Mouse (Mus musculus): Measurements from ENCODE around the gene Sh2d1b1. TPM values are rescaled to one million over a fixed set of nuclear protein-coding genes. Genes with fewer than 3 reads are reported as not detected.
A peak's percentile ranks its signal among the peaks of the same experiment; 100 is the strongest.

Gene Sh2d1b1
- total RNA-seq, 2 experiments from 2014 or later, result not detected

GRCm38 (mm10) chr1:170331926-170332325 lies 54.8 kb downstream of the Sh2d1b1 start:
- no peak overlapping the region for H3K4me3 ChIP-seq
- peak overlapping the region; percentile 56; the same call in 1 of the 2 replicates for H3K27ac ChIP-seq
- intact Hi-C loops (cut with DNase I), result no loop called here
- TF ChIP-seq CTCF (IDR thresholded peaks at IDR 0.05), result no peak
- no peak for DNase-seq (ENCODE audit: extremely low spot score in 1 of 2, low spot score in 2 of 2)

GRCm38 (mm10) chr1:170332775-170333174 lies 55.7 kb downstream of the Sh2d1b1 start:
- H3K4me3 ChIP-seq, result no peak overlapping the region
- TF ChIP-seq CTCF (IDR thresholded peaks at IDR 0.05), result peak; percentile 10
- peak overlapping the region; percentile 56; the same call in 1 of the 2 replicates for H3K27ac ChIP-seq
- intact Hi-C loops (cut with DNase I), result no loop called here
- no peak for DNase-seq (ENCODE audit: extremely low spot score in 1 of 2, low spot score in 2 of 2)

Other genes starting within 250 kb of the Sh2d1b1 start
- 1 to 10 TPM; 5.7 to 7.2 TPM for gene Ddr2, start 166.6 kb upstream of the Sh2d1b1 start, total RNA-seq (2021)
- gene Uap1, start 102.4 kb upstream of the Sh2d1b1 start, total RNA-seq (2021), result 10 to 100 TPM; 55.7 to 60.9 TPM
- 100 to 1,000 TPM; 140 to 141 TPM for gene Uhmk1, start 61.9 kb upstream of the Sh2d1b1 start, total RNA-seq (2021)
- gene Sh2d1b2, start 44.6 kb upstream of the Sh2d1b1 start, total RNA-seq (2021), result not detected
- gene Gm7694, start 29.0 kb downstream of the Sh2d1b1 start, total RNA-seq (2021), result 1 to 10 TPM; 2.5 to 3.6 TPM
- not detected for gene Spata46, start 31.5 kb downstream of the Sh2d1b1 start, total RNA-seq (2021)